Mouse (Mus musculus) midbrain, embryonic 10.5 days (tissue): ENCODE data around the gene Lcor. TPM values are rescaled to one million over a fixed set of nuclear protein-coding genes. Genes with fewer than 3 reads are reported as not detected.

Experiments used
- DNase-seq: peaks from one replicate; pipeline ENCODE4 v3.0.0-alpha.2; 2017; ENCODE audit warnings: low spot score
- H3K27ac ChIP-seq: fragments of 300-500 bp; sonication (generic); replicated peaks from 2 replicates; pipeline ENCODE4 v1.5.1; 2016; ENCODE audit warnings: mild to moderate bottlenecking
- H3K27me3 ChIP-seq: fragments of 300-500 bp; sonication (generic); 2 replicates; pipeline ENCODE4 v1.6.1; 2016; ENCODE audit warnings: low read depth, mild to moderate bottlenecking; ENCODE audit not compliant: poor library complexity, severe bottlenecking
- H3K36me3 ChIP-seq: fragments of 300-500 bp; sonication (generic); 2 replicates; pipeline ENCODE4 v1.6.1; 2016; ENCODE audit warnings: mild to moderate bottlenecking, moderate library complexity
- H3K4me1 ChIP-seq: fragments of 300-500 bp; sonication (generic); 2 replicates; pipeline ENCODE4 v1.6.1; 2016
- H3K4me3 ChIP-seq: fragments of 300-500 bp; sonication (generic); 2 replicates; pipeline ENCODE4 v1.5.1; 2016; ENCODE audit warnings: mild to moderate bottlenecking, moderate library complexity
- H3K9me3 ChIP-seq: fragments of 300-500 bp; sonication (generic); replicated peaks from 2 replicates; pipeline ENCODE4 v1.6.1; 2016; ENCODE audit warnings: mild to moderate bottlenecking
- WGBS: fragments of 180-500 bp; shearing (Covaris S2); methylation state at CpG from one replicate; pipeline ENCODE4 v1.1.7; 2016; 5-methylcytosine and 5-hydroxymethylcytosine counted together
- polyA plus RNA-seq: library from polyadenylated mRNA; unstranded; fragments of >200 nt; fragmentation: Nextera tagmentation; extraction: Ambion mirVana; gene quantifications from 2 replicates; pipeline ENCODE4 v1.2.1, GENCODE M21; 2016

The Lcor gene
- polyA plus RNA-seq, 1 experiment from 2014 or later: 13.9 TPM

DNA sequence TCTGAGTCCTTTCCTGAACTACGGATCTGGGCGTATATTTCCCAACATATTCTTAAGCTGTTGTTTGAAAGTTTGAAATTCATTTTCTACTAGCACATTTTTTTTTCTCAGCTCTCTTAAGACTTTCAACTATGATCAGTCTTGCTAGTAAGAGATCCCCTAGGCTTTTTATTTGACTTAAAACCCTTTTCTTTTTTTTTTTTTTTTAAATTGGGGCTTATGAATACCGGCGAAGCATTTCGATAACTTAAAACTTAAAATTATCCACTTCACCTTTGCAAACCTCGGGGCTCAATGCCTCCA, 599 bp upstream of the Lcor start:
- Histone ChIP-seq H3K36me3 (no peaks in the 10 kb centered on the region), H3K27ac (peak overlapping the region; percentile 99), H3K9me3 (no peaks in the 10 kb centered on the region), H3K4me1 (peaks cover 39% of the 10 kb centered on the region), H3K27me3 (no peaks in the 10 kb centered on the region), H3K4me3 (peak overlapping the region; percentile 90)
- no peak for DNase-seq
- 11% methylated on average over 6 of the region's 6 CpGs for WGBS

GRCm38 (mm10) chr19:41482909-41483444, 540 bp downstream of the Lcor start:
- WGBS: under 1% methylated on average over 72 of the region's 91 CpGs
- no peaks in the 10 kb centered on the region for H3K9me3 ChIP-seq
- H3K27ac ChIP-seq: peak overlapping the region; percentile 99
- no peaks in the 10 kb centered on the region for H3K36me3 ChIP-seq
- peak overlapping the region; percentile 90 for H3K4me3 ChIP-seq
- DNase-seq: peak; percentile 83
- H3K4me1 ChIP-seq: peaks cover 39% of the 10 kb centered on the region
- no peaks in the 10 kb centered on the region for H3K27me3 ChIP-seq

DNA sequence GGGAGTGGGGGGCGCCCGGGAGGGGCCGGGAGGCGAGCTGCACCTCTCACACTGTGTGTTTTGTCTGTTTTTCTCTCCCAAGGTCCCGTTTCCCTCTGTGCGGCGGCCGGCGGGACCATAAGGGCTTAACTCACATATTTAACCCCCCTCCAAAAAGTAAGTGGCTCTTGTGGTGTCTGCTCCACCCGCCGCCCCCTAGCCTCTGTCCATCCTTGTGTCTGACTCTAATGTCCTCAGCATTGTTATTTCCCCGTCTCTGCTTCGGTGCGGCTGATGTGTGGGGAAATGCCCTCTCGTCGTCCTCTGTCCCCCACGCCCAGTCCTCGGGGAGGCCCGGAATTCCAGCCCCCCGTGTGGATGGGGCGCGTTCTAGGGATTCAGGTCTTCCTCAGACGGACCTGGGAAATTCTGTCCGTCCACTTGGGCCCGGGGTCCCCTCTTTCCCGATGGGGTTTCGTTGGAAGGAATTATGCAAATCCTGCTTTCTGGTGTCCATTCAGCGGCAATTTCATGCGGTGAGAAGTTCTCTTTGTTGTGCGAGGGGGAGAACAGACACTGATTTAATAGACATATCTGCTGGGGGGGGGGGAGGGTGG, 1.1 kb downstream of the Lcor start:
- peaks cover 39% of the 10 kb centered on the region for H3K4me1 ChIP-seq
- peak; percentile 75 for DNase-seq
- peak overlapping the region; percentile 99 for H3K27ac ChIP-seq
- H3K36me3 ChIP-seq: no peaks in the 10 kb centered on the region
- under 1% methylated on average over 27 of the region's 30 CpGs for WGBS
- H3K4me3 ChIP-seq: peak overlapping the region; percentile 90
- no peaks in the 10 kb centered on the region for H3K9me3 ChIP-seq
- no peaks in the 10 kb centered on the region for H3K27me3 ChIP-seq

GRCm38 (mm10) chr19:41484361-41484760, 1.9 kb downstream of the Lcor start:
- WGBS: 27% methylated on average over 5 of the region's 5 CpGs
- H3K27ac ChIP-seq: peak overlapping the region; percentile 99

GRCm38 (mm10) chr19:41495382-41496032, 13.1 kb downstream of the Lcor start:
- 86% methylated on average over 4 of the region's 4 CpGs for WGBS
- DNase-seq: no peak
- H3K4me1 ChIP-seq: no peaks in the 10 kb centered on the region
- H3K9me3 ChIP-seq: no peaks in the 10 kb centered on the region
- H3K27me3 ChIP-seq: no peaks in the 10 kb centered on the region
- peaks cover 29% of the 10 kb centered on the region for H3K36me3 ChIP-seq
- no peak overlapping the region for H3K27ac ChIP-seq
- no peak overlapping the region for H3K4me3 ChIP-seq

More at GRCm38 (mm10) chr19:41484361-41484760, 1.9 kb downstream of the Lcor start:
- no peak for DNase-seq
- Histone ChIP-seq H3K36me3 (0 out of 2 replicates have a peak, but pooled peaks cover 2% of the 10 kb centered on the region), H3K9me3 (no peaks in the 10 kb centered on the region), H3K27me3 (no peaks in the 10 kb centered on the region), H3K4me1 (peaks cover 39% of the 10 kb centered on the region), H3K4me3 (peak overlapping the region; percentile 90)

- Histone ChIP-seq H3K27ac (no peak overlapping the region), H3K4me1 (no peaks in the 10 kb centered on the region), H3K36me3 (peaks cover 29% of the 10 kb centered on the region), H3K9me3 (no peaks in the 10 kb centered on the region), H3K27me3 (no peaks in the 10 kb centered on the region), H3K4me3 (no peak overlapping the region)
- DNase-seq: no peak
Observed at GRCm38 (mm10) chr19:41496058-41496457, 13.6 kb downstream of the Lcor start.

GRCm38 (mm10) chr19:41507872-41508271, 25.4 kb downstream of the Lcor start:
- H3K4me1 ChIP-seq: no peaks in the 10 kb centered on the region
- H3K9me3 ChIP-seq: no peaks in the 10 kb centered on the region
- WGBS: 94% methylated on average over 8 of the region's 8 CpGs
- no peaks in the 10 kb centered on the region for H3K27me3 ChIP-seq
- H3K27ac ChIP-seq: no peak overlapping the region
- peaks cover 13% of the 10 kb centered on the region for H3K36me3 ChIP-seq
- no peak for DNase-seq
- H3K4me3 ChIP-seq: no peak overlapping the region

GRCm38 (mm10) chr19:41514836-41515235, 32.4 kb downstream of the Lcor start:
- no peak for DNase-seq
- Histone ChIP-seq H3K4me1 (no peaks in the 10 kb centered on the region), H3K27me3 (no peaks in the 10 kb centered on the region), H3K27ac (no peak overlapping the region), H3K36me3 (no peaks in the 10 kb centered on the region), H3K4me3 (no peak overlapping the region), H3K9me3 (no peaks in the 10 kb centered on the region)
- WGBS: 98% methylated on average over 1 of the region's 1 CpGs

GRCm38 (mm10) chr19:41515549-41515948, 33.1 kb downstream of the Lcor start:
- H3K4me1 ChIP-seq: no peaks in the 10 kb centered on the region
- no peak for DNase-seq
- no peak overlapping the region for H3K27ac ChIP-seq
- H3K9me3 ChIP-seq: no peaks in the 10 kb centered on the region
- no peaks in the 10 kb centered on the region for H3K36me3 ChIP-seq
- 92% methylated on average over 1 of the region's 1 CpGs for WGBS
- no peak overlapping the region for H3K4me3 ChIP-seq
- no peaks in the 10 kb centered on the region for H3K27me3 ChIP-seq

DNA sequence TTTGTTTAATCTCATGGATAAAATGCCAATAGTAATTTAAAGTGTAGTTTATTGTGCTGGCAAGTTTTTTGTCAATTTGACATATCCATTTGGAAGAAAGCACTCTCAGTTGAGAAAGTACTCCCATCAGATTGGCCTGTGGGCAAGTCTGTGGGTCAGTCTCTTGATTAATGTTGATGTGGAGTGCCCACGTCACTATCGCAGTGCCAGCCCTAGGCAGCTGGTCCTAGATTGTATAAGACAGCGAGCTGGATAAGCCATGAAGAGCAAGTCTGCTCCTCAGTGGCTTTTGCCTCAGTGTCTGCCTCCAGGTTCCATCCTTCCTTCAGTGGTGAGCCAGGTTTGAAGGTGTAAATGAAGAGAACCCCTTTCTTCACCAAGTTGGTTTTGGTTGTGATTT, 34.6 kb downstream of the Lcor start:
- no peak for DNase-seq
- Histone ChIP-seq H3K9me3 (no peaks in the 10 kb centered on the region), H3K27ac (no peak overlapping the region), H3K4me1 (peaks cover 4% of the 10 kb centered on the region), H3K27me3 (no peaks in the 10 kb centered on the region), H3K4me3 (no peak overlapping the region), H3K36me3 (no peaks in the 10 kb centered on the region)
- WGBS: 97% methylated on average over 3 of the region's 3 CpGs

GRCm38 (mm10) chr19:41519121-41519520, 36.7 kb downstream of the Lcor start:
- DNase-seq: no peak

DNA sequence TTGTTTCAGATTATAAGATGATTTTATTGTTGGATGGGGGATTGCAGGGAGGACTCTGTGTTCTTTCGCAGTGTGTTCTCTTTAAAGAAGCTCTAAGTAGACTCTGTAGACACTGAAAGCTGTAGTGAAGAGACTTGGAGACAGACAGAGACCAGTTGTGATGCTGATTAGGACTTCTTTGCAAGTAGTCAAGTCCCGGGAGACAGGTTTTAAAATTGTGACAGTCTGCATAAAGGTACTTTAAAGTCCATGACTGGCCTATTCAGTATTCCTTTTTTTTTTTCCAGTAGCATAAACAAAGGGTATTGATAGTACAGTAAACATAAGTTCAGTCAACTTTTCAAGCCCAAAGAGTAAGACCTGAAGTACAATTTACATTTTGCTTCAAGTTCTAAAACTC, 39.8 kb downstream of the Lcor start:
- no peaks in the 10 kb centered on the region for H3K27me3 ChIP-seq
- H3K4me3 ChIP-seq: no peak overlapping the region
- WGBS: 65% methylated on average over 2 of the region's 2 CpGs
- no peaks in the 10 kb centered on the region for H3K36me3 ChIP-seq
- no peak for DNase-seq
- peaks cover 10% of the 10 kb centered on the region for H3K4me1 ChIP-seq
- H3K9me3 ChIP-seq: no peaks in the 10 kb centered on the region
- H3K27ac ChIP-seq: no peak overlapping the region

More at GRCm38 (mm10) chr19:41519121-41519520, 36.7 kb downstream of the Lcor start:
- Histone ChIP-seq H3K9me3 (no peaks in the 10 kb centered on the region), H3K27me3 (no peaks in the 10 kb centered on the region), H3K27ac (no peak overlapping the region), H3K36me3 (no peaks in the 10 kb centered on the region), H3K4me3 (no peak overlapping the region), H3K4me1 (peaks cover 10% of the 10 kb centered on the region)
- 86% methylated on average over 6 of the region's 6 CpGs for WGBS

DNA sequence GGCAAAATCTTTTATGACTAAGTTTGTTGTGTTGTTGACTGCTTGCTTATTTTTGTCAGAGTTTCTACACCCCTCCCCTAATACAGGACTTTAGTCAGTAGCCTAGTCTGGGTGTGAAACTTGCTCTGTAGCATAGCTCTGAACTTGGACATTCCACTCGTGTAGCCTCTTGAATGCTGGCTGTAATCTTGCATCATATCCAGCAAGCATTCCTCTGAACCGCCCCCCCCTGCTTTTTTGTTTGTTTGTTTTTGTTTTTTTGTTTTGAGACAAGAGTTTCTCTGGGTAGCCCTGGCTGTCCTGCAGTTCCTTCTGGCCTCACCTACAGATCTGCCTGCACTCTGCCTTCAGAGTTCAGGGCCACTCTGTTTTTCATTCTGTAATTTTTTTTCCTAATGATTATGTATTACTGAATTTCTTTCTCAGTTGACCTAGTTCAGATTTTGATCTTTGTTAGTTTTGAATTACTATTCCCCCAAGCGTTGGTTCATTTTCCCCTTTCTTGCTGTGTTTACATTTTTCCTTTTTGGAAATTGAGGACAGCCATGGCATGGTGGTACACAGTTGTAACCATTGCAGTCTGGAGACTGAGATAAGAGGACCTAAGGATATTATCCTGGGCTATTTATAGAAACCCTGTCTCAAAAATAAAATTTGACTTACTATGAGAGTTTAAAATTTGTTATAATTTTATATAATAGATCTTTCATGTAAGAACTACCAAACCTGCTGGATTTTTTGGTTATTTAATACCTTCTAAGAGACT, 41.5 kb downstream of the Lcor start:
- H3K4me3 ChIP-seq: no peak overlapping the region
- H3K36me3 ChIP-seq: no peaks in the 10 kb centered on the region
- no peak for DNase-seq
- H3K9me3 ChIP-seq: no peaks in the 10 kb centered on the region
- H3K27ac ChIP-seq: no peak overlapping the region
- peaks cover 10% of the 10 kb centered on the region for H3K4me1 ChIP-seq
- H3K27me3 ChIP-seq: no peaks in the 10 kb centered on the region
- WGBS: 85% methylated on average over 3 of the region's 3 CpGs
